26 mouse cellular contexts compared by ENCODE assay signal in genomic region chr14:75976107-75976506, GRCm38 (mm10). TPM values are rescaled to one million over a fixed set of nuclear protein-coding genes. Genes with fewer than 3 reads are reported as not detected.
DNase-seq lines count a peak whose midpoint lies in the region; ATAC-seq and TF ChIP-seq lines count a peak whose summit lies in the region.
"Had no signal": no experiment of that assay in that cellular context is flagged by ENCODE, and none has a peak within 500 bp of the region (broad histone marks: within the 10 kb centered on the region; RNA-seq: fewer than 3 reads in every experiment).

No protein-coding gene starts in this region.

- H3K27me3 ChIP-seq in MEL (ENCODE audit: control insufficient read depth in 1 of 2, insufficient read depth in 2 of 2, low read length in 2 of 2) = no peaks in the 10 kb centered on the region
- H3K27me3 ChIP-seq in liver, embryonic 14.5 days (ENCODE audit: control insufficient read depth, insufficient read depth, low read length) = no peaks in the 10 kb centered on the region
- H3K27me3 ChIP-seq: CH12.LX; embryonic facial prominence, embryonic 13.5 days; forebrain, embryonic 12.5 days; heart, embryonic 13.5 days; hindbrain, embryonic 12.5 days had no signal

- ATAC-seq in liver, embryonic 14.5 days (ENCODE audit: insufficient read depth) = peak; percentile 62
- ATAC-seq in megakaryocyte progenitor cell, adult 5-6 weeks (replicated peaks; ENCODE audit: poor library complexity) = peak; percentile 66
- ATAC-seq: forebrain, embryonic 16.5 days; hindbrain, embryonic 16.5 days had no signal

- no peak for TF ChIP-seq CTCF in layer of hippocampus, adult 2 months (conservative IDR thresholded peaks at IDR 0.05)
- TF ChIP-seq CTCF in MEL (IDR thresholded peaks at IDR 0.05 in 2 of 3, conservative IDR thresholded peaks at IDR 0.05 in 1 of 3; ENCODE audit: control insufficient read depth in 1 of 3, insufficient read depth in 1 of 3, low read depth in 2 of 3, low read length in 3 of 3, poor library complexity in 1 of 3, severe bottlenecking in 1 of 3) = no peak
- TF ChIP-seq CTCF in liver, embryonic 14.5 days (IDR thresholded peaks at IDR 0.05; ENCODE audit: low read depth) = no peak

- no peak for TF ChIP-seq RAD21 in MEL (IDR thresholded peaks at IDR 0.05; ENCODE audit: low read depth, low read length)

- H3K79me2 ChIP-seq in MEL (ENCODE audit: control insufficient read depth, insufficient read depth, low read length, poor library complexity) = peaks cover 17% of the 10 kb centered on the region

- DNase-seq in layer of hippocampus, adult 2 months (ENCODE audit: low spot score in 2 of 2) = no peak
- DNase-seq in layer of hippocampus, postnatal 14 days (ENCODE audit: low spot score in 2 of 2) = no peak
- peak; percentile 22 for DNase-seq in MEL (ENCODE audit: low read depth, low spot score)
- peak in 1 of 3 experiments; percentile 6 for DNase-seq in liver, embryonic 14.5 days (ENCODE audit: low read depth in 3 of 3, low spot score in 3 of 3)
- no peak for DNase-seq in frontal cortex, postnatal 36 days (ENCODE audit: low spot score in 2 of 2)
- DNase-seq in cerebellum, adult 11 months = no peak
- DNase-seq in kidney, adult 11 months = no peak
- DNase-seq: adrenal gland, postnatal 10 days; B cell, adult 2 months; cerebellum, adult 18-20 months; cerebellum, adult 9-11 months; cerebellum, postnatal 36 days; gastrocnemius, postnatal 14 days; heart, postnatal 4 days had no signal

- no peak for TF ChIP-seq EP300 in MEL (IDR thresholded peaks at IDR 0.05; ENCODE audit: low read depth in 1 of 2, low read length in 2 of 2)
- TF ChIP-seq EP300 in liver, embryonic 14.5 days (IDR thresholded peaks at IDR 0.05; ENCODE audit: low read depth) = no peak

- H3K9me3 ChIP-seq in MEL (replicated peaks; ENCODE audit: insufficient read depth, low read length) = no peaks in the 10 kb centered on the region
- H3K9me3 ChIP-seq in liver, embryonic 14.5 days (ENCODE audit: control insufficient read depth, low read length) = no peaks in the 10 kb centered on the region
- H3K9me3 ChIP-seq: embryonic facial prominence, embryonic 13.5 days; forebrain, embryonic 12.5 days; heart, embryonic 13.5 days; hindbrain, embryonic 12.5 days had no signal

- H3K4me3 ChIP-seq in layer of hippocampus, adult 2 months = no peak overlapping the region
- no peak overlapping the region for H3K4me3 ChIP-seq in MEL (ENCODE audit: control insufficient read depth in 1 of 2, insufficient read depth in 1 of 2, low read depth in 2 of 2, low read length in 2 of 2)
- no peak overlapping the region for H3K4me3 ChIP-seq in liver, embryonic 14.5 days (ENCODE audit: insufficient read depth in 1 of 2, low read depth in 2 of 2, low read length in 2 of 2)
- H3K4me3 ChIP-seq: embryonic facial prominence, embryonic 13.5 days; forebrain, embryonic 12.5 days; heart, embryonic 13.5 days; hindbrain, embryonic 12.5 days had no signal

- H3K27ac ChIP-seq in layer of hippocampus, adult 2 months = peak overlapping the region; percentile 18; the same call in 1 of the 2 replicates
- no peak overlapping the region for H3K27ac ChIP-seq in MEL (ENCODE audit: control insufficient read depth, low read depth, low read length)
- H3K27ac ChIP-seq in liver, embryonic 14.5 days = no peak overlapping the region
- H3K27ac ChIP-seq: embryonic facial prominence, embryonic 13.5 days; forebrain, embryonic 12.5 days; heart, embryonic 13.5 days; hindbrain, embryonic 12.5 days had no signal

- no peak for TF ChIP-seq POLR2A in MEL (IDR thresholded peaks at IDR 0.05; ENCODE audit: control insufficient read depth in 1 of 2, insufficient read depth in 1 of 2, low read depth in 1 of 2, low read length in 2 of 2, poor library complexity in 1 of 2)

- peaks cover 10 to 21% of the 10 kb centered on the region in 2 experiments for H3K4me1 ChIP-seq in MEL (ENCODE audit: control insufficient read depth in 1 of 2, insufficient read depth in 2 of 2, low read length in 2 of 2)
- H3K4me1 ChIP-seq in liver, embryonic 14.5 days (replicated peaks; ENCODE audit: control insufficient read depth in 2 of 2, insufficient read depth in 2 of 2, low read length in 1 of 2) = peaks cover 4 to 7% of the 10 kb centered on the region in 2 experiments; a peak in 3 of 4 replicates
- H3K4me1 ChIP-seq: heart, embryonic 13.5 days; hindbrain, embryonic 12.5 days had no signal

- WGBS in liver, embryonic 14.5 days (ENCODE audit: insufficient replicate concordance) = 12% methylated on average over 3 of the region's 3 CpGs

- no peak overlapping the region for H3K9ac ChIP-seq in MEL (ENCODE audit: control insufficient read depth, low read depth, low read length, poor library complexity, severe bottlenecking)
- no peak overlapping the region for H3K9ac ChIP-seq in liver, embryonic 14.5 days (replicated peaks)
- H3K9ac ChIP-seq: embryonic facial prominence, embryonic 13.5 days; forebrain, embryonic 12.5 days; heart, embryonic 13.5 days; hindbrain, embryonic 12.5 days had no signal

- H3K36me3 ChIP-seq in MEL (ENCODE audit: control insufficient read depth in 1 of 2, insufficient read depth in 2 of 2, low read length in 2 of 2) = peaks cover 11 to 21% of the 10 kb centered on the region in 2 experiments; a peak in 3 of 4 replicates
- H3K36me3 ChIP-seq in liver, embryonic 14.5 days (replicated peaks; ENCODE audit: control insufficient read depth, insufficient read depth, low read depth) = no peaks in the 10 kb centered on the region
- H3K36me3 ChIP-seq: embryonic facial prominence, embryonic 13.5 days; forebrain, embryonic 12.5 days; heart, embryonic 13.5 days; hindbrain, embryonic 12.5 days had no signal

- H3K4me2 ChIP-seq in liver, embryonic 14.5 days (ENCODE audit: low read depth) = no peak overlapping the region
- H3K4me2 ChIP-seq: embryonic facial prominence, embryonic 13.5 days; forebrain, embryonic 12.5 days; heart, embryonic 13.5 days; hindbrain, embryonic 12.5 days had no signal

TF ChIP-seq in MEL, 35 proteins besides CTCF, POLR2A, EP300 and RAD21:
- TF ChIP-seq JUND (IDR thresholded peaks at IDR 0.05; ENCODE audit: low read depth, low read length) = no peak
- 0 out of 2 replicates have a peak, but pooled peaks have one; percentile 8 for TF ChIP-seq TAL1 (IDR thresholded peaks at IDR 0.05; ENCODE audit: low read length)

RNA-seq across cellular contexts. Expression of gene Kctd4, which starts 21.3 kb away (rescaled TPM):
- 10 to 100 TPM; 60.6 to 63.3 TPM for total RNA-seq in layer of hippocampus, adult 2 months (2021)
- 10 to 100 TPM; 39.6 to 40.3 TPM for total RNA-seq in layer of hippocampus, postnatal 14 days (2021)
- total RNA-seq in MEL (2012; rRNA removed) = 0.08 TPM in 1 of 2 replicates, not detected in the other
- under 1 TPM in 1 of 2 experiments, not detected in 1; 0.01 TPM for polyA plus RNA-seq in MEL (2012; ENCODE audit: insufficient read depth in 1 of 2, insufficient read length in 2 of 2, low read depth in 1 of 2, low replicate concordance in 2 of 2, missing spikeins in 1 of 2)
- not detected in 2 replicates for polyA plus RNA-seq in liver, embryonic 14.5 days (2012; rRNA removed)
- 0.10 and 0.13 TPM in 2 replicates for polyA plus RNA-seq in liver, embryonic 14.5 days (2014; fragmentation: Nextera tagmentation; extraction: Ambion mirVana)
- total RNA-seq in megakaryocyte progenitor cell, adult 5-6 weeks (2015) = not detected in 2 replicates
- 0.24 TPM in 1 of 2 replicates, not detected in the other for total RNA-seq in megakaryocyte progenitor cell, adult 5-6 weeks (2017)
- total RNA-seq: adrenal gland, postnatal 10 days; adrenal gland, postnatal 4 days; CH12.LX; gastrocnemius, adult 18-20 months; gastrocnemius, postnatal 14 days; granulocyte monocyte progenitor cell, adult 5-6 weeks; heart, adult 8-10 months; heart, postnatal 4 days had no signal

RNA-seq across cellular contexts. Expression of gene Gtf2f2, which starts 34.6 kb away (rescaled TPM):
- 10 to 100 TPM; 19.3 to 22.8 TPM for total RNA-seq in layer of hippocampus, adult 2 months (2021)
- 10 to 100 TPM; 21.1 to 22.5 TPM for total RNA-seq in layer of hippocampus, postnatal 14 days (2021)
- total RNA-seq in MEL (2012; rRNA removed) = 59.9 and 71.2 TPM in 2 replicates
- polyA plus RNA-seq in MEL (2012; ENCODE audit: insufficient read depth in 1 of 2, insufficient read length in 2 of 2, low read depth in 1 of 2, low replicate concordance in 2 of 2, missing spikeins in 1 of 2) = 10 to 100 TPM in 1 of 2 experiments, not detected in 1; 57.6 TPM
- polyA plus RNA-seq in liver, embryonic 14.5 days (2012; rRNA removed) = 5.8 and 13.1 TPM in 2 replicates
- 24.6 and 27.1 TPM in 2 replicates for polyA plus RNA-seq in liver, embryonic 14.5 days (2014; fragmentation: Nextera tagmentation; extraction: Ambion mirVana)
- 66.1 and 71.3 TPM in 2 replicates for total RNA-seq in megakaryocyte progenitor cell, adult 5-6 weeks (2015)
- total RNA-seq in megakaryocyte progenitor cell, adult 5-6 weeks (2017) = 76.0 and 91.5 TPM in 2 replicates

Comparison
In these comparisons a context has a peak if more than half of its experiments do, and no peak if none do; other contexts are left out.
1. RNA of gene Kctd4, which starts 21.3 kb away (total RNA-seq): 60.6 to 63.3 TPM in layer of hippocampus, adult 2 months and 39.6 to 40.3 TPM in layer of hippocampus, postnatal 14 days; 0.08 TPM in MEL and 0.24 TPM in megakaryocyte progenitor cell, adult 5-6 weeks; every median in the first group is over 10 times any median in the second.